Mouse (Mus musculus) activated CD4-positive, CD25-positive, alpha-beta regulatory T cell, adult 4 months (primary cell): Measurements from ENCODE around the gene Scrn3. TPM values are rescaled to one million over a fixed set of nuclear protein-coding genes. Genes with fewer than 3 reads are reported as not detected.
A peak's percentile ranks its signal among the peaks of the same experiment; 100 is the strongest.

Experiments used
- ATAC-seq: one replicate; pipeline ENCODE4 v1.8.0; 2017
- polyA plus RNA-seq, 2 experiments: library from polyadenylated mRNA; unstranded; fragments of 100-300 nt; shearing (Covaris generic); gene quantifications; one replicate each; pipeline ENCODE4 v1.2.1; 2017

Gene Scrn3
- polyA plus RNA-seq, 2 experiments from 2014 or later: 5.9 to 7.6 TPM

DNA sequence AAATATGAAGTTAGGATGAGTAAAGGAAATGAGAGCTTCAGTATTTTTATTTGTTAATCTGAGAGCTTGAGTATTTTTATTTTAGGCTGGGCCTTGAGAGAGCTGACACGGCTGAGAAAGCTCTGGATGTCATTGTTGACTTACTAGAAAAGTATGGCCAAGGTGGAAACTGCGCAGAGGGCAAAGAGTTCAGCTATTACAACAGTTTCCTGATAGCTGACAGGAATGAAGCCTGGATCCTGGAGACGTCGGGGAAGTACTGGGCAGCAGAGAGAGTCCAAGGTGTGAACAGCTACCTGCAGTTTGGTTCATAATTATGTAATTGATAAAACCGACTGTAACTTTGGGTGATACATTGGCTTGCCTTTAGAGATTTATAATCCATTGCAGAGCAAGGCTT lies 6.8 kb downstream of the Scrn3 start:
- ATAC-seq: no peak

DNA sequence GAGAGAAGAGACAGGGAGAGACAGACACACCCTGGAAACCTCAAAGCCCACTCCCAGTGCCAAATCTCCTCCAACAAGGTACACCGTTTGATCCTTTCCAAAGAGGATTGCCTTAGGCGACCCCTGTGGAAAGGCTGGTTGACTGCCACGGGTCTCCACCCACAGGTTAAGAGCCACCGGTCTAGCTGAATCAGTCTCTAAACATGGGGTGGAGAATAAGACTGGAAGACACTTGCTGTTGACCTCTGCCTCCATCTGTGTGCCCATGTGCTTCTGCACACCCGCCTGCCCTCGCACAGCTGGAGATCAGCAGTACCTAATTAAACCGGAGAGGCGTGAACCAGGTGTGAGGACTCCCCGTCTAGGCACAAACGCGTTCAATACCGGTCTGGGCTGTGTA lies 10.6 kb downstream of the Scrn3 start:
- no peak for ATAC-seq

DNA sequence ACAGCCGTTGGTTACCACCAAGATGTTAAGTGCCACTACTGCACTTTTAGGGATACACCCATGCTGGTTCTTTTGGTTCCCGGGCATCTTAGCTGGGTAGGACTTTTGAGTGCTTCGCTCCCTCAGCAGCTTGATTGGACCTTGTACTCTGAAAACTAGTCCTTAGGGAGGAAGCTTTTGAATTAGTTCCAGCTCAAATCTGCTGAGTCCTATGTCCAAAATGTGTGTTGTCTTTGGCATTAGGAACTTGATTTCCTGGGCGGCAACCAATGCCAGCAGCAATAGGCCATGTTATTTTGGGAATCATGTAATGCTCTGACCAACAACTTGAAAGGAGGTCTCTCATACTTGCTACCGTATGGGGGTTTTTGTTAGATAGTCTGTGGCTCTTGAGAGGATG lies 13.5 kb downstream of the Scrn3 start:
- no peak for ATAC-seq

DNA sequence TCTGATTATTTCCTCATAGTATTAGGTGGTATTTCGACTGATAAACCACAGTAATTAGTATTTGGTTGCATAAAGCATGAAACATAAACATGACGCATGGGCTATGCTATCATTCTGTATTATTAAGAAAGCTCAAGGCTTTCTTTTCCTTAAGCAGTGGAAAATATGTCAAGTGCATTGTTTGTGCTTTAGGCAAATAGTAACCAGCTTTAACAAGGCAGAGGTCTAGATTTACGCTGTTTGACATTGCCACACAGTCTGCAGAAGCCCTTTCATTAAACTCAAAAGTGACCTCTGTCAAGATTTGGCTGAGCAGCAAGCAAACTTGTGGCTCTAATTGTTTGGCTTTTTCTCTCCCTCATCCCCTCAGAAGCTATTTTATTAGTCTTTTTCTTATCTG lies 23.5 kb downstream of the Scrn3 start:
- no peak for ATAC-seq

DNA sequence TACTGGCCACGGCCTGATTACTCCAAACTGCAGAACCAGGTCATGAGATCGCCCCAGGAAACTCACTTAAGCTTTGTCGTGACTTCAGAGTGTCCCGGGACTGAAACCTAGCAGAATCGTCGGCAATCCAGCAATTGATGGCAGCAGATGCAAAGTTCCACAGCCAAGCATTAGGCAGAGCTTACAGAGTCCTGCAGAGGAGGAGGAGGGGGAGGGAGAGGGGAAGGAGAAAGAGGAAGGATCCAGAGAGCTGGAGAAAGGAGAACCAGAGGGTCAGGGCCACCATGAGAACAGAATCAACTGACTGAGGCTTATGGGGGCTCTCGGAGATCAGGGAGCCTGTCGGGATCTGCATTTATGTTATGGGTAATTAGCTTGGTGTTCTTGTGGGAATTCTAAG lies 26.0 kb downstream of the Scrn3 start:
- no peak for ATAC-seq

DNA sequence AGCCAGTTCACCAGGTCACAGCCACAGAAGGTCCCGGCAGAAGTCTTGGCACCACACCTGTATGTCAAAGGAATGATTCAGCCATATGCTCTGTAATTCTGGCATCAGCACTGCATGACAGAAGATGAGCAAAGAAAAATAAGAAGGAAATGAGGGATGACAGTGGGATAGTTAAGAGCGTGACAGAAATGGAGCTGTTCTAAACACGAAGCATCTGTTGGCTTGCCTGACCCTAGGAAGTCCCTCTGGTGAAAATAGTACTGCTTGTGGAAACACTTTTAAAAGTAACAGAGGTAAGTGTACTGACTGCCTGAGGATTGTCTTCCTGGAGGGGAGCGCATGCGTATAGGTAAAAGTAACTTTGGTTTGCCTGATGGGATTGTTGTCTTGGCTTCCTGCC lies 31.3 kb downstream of the Scrn3 start:
- no peak for ATAC-seq

DNA sequence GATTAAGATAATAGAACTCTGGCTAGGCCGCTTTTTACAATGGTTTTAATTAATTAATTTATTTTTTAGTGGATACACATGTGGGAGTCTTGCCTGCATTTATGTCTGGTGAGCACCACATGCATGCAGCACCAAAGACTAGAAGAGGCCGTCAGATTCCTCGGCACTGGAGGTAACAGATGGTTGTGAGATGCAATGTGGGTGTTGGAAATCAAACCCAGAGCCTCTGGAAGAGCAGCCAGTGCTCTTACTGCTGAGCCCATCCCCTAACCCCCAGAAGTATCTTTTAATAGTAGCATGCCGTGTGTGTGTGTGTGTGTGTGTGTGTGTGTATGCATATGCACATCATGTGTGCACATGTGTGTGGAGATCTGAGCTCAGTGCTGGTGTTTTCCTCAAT lies 32.8 kb downstream of the Scrn3 start:
- no peak for ATAC-seq

DNA sequence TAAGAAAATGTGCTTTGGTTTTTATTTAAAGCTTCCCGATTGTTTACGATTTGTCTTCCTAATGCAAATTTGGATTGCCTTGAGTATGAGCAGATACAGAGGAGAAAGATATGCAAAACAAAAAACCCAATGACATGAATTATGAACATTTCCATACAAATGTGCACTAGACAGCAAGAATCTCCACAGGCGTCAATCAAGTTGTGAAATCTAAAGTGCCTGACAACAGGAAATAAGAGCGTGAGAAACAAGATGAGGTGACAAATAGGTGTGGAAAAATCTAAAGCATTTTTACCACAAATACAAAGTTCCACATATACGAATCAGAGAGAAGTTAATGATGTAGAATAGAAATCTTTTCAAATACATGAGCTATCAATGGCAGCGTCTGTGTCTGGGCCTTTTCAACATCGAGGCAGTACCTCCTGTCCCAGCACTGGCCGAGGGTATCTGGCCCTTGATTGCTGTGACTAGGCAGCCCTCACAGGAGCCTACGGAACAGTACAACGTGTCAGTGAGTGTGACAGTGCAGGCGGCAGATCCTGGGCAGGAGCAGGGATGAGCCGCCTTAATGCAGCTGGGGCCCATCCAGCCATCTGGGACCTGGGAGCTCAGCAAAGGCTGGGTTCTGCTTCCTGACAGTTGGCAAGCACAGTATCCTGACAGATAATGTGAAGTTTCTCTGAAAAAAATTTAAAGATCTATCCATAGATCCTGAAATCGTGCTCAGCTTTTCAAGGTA lies 34.1 kb downstream of the Scrn3 start:
- peak; percentile 81 for ATAC-seq

DNA sequence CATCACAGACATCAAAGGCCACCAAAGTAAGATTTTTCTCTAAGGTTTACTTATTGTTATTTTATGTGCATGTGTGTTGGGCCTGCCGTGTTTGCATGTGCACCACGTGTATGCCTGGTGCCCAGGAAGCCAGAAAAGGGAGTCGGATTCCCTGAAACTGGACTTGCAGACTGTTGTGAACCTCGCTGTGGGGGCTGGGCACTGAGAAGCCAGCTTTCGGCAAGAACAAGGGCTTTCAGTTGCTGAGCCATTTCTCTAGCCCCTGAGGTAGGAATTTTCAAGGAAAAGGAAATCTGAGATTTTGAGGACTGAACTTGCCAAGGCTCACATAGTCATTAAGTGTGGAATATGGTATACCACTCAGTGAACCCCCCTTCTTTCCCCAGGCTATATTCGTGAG lies 34.7 kb downstream of the Scrn3 start:
- no peak for ATAC-seq

DNA sequence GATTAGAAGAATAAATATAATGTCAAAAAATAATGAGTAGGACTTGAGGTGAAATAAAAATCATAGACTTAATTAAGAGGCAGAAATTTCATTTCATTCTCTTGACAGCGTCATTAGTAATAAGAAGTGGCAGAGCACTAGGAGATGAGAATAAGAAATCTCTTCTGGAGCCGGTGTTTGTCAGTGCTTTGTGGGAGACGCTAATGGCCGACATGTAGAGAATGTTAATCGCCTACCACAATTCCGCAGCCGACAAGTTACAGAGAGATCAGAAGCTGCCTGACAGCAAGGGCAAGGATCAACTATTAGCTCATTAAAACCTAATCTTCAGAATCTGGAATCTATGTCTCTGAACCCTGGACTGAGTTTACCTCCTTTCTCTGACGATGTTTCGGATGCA lies 35.4 kb downstream of the Scrn3 start:
- ATAC-seq: no peak

DNA sequence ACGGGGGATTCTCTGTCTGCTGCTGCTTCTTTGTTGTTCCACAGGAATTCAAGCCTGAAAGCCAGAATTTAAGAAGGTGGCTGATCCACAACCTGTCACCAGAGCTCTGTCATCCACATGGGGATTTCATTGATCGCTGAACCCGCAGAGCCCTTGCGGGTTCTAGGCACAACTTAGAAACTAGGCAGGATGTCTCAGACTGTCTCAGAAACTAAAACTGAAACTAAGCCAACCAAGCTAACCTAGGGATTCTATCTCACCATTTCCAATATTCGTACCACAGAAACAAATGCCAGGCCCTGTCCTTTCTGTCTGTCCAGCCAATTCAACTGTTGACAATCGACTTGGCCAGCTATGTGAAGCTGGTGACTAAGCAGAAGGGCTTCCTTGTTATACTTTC lies 35.8 kb downstream of the Scrn3 start:
- no peak for ATAC-seq

DNA sequence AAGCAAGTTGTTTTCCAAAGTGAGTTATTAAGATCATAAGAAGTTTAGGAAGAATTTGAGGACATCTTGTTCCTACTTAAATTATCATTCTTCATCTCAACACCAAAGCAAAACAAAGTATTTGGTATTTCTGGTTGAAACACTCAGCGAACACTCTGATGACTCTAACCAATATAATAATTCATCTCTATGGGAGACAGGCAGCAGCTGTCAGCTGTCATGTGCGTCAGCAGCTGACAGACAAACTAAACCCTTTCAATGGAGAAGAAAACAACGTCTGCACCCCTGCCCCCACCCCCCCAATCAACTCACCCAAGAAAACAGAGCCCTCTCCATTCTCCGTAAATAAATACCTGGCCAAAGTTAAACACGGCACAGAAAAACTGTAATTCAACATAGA lies 39.1 kb downstream of the Scrn3 start:
- ATAC-seq: no peak

DNA sequence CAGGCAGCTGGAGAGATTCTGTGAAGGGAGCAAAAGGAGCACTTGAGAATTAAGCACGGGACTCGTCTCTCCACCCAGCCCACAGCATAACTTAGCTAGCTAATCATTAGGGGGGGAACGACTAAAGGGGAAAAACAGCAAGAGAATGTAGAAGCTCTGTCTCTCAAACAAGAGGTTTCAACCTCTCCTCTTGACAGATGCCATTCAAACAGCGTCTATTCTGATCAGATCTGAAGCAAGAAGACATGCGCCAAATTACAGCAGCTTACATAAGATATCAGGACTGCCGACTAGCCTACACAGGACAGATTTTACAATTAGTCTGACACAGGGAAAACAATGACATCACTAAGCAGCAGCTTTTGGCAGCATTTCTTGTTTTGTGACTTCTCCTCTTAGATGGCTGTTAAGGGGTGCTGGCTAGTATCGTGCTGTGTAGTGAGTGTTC lies 39.5 kb downstream of the Scrn3 start:
- ATAC-seq: no peak

DNA sequence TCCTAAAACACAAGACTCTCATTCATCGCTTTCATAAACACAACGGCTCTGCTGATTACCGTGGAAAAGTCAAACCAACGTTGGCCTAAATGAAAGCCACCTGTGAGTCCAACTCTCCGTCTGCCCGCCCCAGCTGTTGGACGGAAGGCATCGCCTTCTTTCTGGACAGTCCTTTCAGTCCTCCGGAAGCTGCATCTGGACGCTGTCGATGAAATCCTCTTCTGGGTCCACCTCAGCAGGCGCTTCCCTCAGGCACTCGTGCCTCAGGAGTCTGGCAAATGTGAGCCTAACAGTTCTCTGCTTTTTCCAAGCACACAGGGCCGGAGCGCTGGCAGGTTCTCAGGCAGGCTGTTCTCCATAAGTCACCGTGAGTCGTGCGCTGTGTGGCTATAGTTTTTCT lies 44.6 kb downstream of the Scrn3 start:
- no peak for ATAC-seq

DNA sequence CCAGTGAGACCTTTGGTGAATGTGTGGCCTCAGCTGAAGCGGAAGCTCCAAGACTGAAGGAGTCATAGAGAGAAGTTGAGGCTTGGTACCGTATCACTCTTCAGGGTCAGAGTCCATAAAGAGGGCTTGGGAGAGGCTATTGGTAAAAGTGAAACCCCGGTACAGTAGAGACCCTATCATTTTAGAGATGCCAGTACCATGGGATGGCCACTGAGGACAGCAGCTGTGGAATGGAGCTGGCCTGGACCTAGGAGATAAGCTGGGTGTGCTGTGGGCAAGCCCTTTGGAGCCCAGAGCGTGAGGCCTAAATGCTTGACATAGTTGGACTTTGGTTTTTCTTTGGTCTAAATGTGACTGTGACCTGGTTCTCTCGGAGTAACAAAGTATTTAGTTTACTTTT lies 47.5 kb downstream of the Scrn3 start:
- no peak for ATAC-seq

DNA sequence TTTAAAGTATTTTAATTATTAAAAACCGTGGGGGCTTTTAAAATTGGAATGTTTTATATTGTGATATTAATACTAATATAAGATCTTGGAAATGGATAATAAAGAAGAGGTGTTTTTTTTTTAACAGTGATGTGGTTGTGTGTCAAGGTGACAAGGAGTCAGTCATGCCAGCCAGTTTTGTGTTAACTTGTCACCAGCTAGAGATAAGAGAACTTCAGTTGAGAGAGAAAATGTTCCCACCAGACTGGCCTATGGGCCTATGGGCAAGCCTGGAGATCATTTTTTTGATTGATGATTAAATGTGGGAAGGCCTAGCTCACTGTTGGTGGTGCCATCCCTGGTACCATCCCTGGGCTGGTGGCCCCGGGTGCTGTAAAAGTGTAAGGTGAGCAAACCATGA lies 48.1 kb downstream of the Scrn3 start:
- ATAC-seq: no peak

DNA sequence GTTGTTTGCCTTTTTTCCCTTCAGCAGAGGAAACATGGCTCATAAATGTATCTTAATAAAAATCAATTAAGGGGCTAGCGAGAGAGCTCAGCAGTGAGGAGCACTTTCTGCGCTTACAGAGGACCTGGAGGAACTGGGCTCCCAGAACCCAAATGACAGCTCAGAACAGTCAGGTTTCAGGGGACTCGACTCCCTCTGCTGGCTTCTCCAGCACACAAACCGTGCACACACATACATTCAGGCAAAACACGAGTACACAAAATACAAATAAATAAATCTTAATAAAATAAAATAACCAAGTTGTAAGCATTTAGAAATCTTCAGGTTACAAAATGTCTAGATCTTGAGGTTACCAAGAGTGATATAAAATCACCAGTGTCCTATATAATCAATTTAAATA lies 51.0 kb downstream of the Scrn3 start:
- ATAC-seq: no peak

DNA sequence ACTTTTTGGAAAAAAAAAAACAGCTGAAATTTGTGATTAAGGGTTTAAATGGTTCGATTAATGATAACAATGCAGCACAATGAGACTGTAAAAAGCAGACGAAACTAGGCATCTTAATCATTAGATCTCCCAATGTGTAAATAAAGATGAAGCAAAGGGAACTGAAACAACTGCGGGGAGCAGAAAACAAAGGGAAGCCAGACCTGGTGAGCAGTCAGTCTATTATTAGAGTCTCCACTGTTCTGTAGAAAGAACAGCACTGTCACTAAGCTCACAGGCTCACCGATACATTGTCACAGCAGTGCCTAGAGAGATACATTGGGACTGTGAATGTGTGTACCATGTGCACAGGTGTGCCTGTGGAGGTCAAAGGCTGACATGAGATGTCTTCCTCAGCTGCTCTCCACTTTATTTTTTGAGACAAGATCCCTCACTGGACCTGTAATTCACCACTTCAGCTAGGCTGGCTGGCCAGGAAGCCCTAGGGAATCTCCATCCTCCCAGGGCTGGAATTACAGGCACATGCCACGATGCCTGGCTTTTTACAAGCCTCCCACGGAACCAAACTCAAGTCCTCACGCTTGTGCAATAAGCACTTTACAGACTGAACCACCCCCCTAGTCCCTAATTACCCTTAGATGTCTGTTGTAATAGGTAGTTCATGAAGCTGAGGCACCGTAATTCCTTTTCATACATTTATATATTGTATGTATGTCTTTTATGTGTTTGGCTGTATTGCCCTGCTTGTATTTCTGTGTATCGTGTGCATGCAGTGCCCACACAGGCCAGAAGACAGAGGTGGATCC lies 59.3 kb downstream of the Scrn3 start:
- no peak for ATAC-seq

DNA sequence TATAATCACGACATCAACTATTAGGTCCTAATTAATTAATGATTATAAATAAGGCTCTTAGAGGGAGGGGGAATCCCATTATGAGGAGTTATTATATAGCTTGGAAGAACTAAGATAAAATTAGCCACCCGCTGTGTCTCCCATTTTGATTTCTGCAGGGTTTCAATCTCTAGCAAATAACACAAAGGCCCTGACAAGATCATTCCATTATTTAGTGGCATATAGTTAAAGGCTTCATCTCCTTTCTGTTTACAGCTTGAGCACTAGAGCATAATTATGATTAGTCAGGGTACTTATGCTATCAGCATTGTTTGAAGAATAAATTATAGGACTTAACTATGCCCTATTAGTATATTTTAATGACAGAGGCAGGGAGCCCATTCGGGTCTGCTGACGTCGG lies 65.9 kb downstream of the Scrn3 start:
- ATAC-seq: no peak

DNA sequence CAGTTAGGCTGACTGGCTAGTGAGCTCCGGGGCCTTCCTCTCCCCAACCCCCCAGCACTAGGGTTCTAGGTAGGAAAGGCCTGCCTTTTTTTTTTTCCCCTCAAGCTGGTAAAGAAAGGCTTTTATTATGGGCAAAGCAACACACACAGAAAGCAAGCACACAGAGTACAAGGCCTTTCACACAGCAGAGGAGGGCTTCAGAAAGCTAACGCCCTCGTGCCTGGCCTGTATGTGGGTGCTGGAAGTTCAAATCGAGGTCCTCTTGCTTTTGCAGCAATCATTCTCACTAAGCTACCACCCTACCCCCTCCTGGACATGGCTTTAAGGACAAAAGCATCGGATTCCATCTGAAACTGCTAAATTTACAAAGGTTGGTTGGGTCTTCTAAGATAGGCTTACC lies 67.3 kb downstream of the Scrn3 start:
- no peak for ATAC-seq

DNA sequence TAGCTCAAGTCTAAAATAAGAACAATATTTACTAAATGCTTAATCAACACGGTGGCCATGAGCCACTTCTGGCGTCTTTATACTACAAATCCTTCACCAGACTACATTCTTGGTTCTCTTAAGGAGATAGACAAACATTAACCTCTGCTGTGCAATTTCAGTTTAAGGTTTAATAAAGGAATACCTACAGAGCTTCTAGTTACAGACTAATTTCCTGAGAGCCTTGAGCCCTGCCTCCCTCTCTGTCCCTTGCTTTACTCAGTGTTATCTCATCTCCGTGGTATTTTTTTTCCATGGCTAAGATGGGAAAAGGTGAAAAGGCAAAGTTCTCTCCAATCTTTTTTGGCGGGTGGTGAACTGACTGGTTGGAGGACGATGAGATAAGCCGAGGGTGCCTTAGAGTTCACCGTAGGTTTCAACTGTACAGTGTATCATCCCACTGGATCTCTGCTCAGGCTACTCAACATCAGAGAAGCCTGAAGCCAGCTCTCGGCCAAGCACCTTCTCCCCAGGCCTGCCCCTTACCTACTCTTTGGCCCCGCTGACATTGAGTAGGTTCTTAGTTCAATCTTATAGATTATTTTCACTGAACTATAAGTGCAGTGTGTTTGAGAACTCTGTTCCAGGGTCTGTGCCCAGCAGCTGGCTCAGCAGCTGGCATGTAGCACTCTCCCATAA lies 68.0 kb downstream of the Scrn3 start:
- ATAC-seq: no peak

DNA sequence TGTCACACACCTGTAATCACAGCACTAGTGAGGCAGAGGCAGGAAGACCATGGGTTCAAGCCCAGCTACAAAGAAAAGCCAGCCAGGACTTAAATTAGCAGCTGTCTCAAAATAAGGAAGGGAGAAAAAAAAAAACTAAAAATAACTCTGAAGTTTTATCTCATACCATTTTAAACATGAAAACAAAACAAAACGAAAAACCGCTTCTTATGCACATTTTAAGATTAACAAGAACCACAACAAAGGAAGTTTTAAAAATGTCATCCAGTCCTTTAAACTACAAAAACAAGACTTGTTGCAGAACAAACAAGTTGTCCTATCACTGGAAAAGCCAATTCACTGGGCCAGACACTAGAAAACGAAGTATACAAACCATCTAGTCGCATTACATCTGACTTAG lies 72.8 kb downstream of the Scrn3 start:
- ATAC-seq: no peak

DNA sequence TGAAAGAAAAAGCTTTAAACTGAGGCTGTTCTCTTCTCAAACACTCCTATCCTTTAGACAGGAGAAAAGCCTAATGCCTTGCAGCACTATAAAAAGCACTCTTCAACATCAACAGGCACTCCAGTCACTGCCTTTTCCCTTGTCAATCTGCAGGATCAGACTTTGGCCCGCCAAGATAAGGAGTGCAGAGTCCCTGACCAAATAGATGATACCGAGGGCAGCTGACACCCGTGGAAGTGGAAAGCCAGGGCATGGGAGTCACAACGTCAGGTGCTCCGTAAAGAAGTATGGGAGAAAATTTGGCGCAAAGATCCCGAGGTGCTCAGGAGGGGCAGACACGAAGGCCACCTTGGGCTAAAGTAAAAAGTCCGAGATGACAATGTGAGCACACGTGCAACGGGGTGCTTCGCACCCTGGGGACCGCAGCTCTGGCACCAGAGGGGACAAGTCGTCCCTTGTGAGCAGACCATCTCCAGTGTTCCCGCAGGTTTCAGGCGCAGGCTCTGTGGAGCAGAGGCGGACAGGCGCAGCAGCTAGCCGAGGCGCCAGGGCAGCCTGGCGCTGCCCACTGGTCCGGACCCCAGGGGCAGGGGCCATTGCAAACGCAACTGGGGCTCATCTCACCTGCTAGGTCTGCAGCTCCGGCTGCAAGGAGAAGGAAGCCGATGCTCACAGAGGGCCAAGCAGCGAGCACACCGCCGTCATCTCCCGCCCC lies 73.4 kb downstream of the Scrn3 start:
- ATAC-seq: no peak
